Mouse (Mus musculus) kidney, postnatal 25 days (tissue): ENCODE results near the gene Fam216b.
A peak's percentile ranks its signal among the peaks of the same experiment; 100 is the strongest.

Experiments
- DNase-seq, 2 experiments: peaks; one replicate each; pipeline ENCODE4 v3.0.0; 2021; ENCODE audit warnings: mixed read lengths in 2 of 2

Fam216b gene

DNA sequence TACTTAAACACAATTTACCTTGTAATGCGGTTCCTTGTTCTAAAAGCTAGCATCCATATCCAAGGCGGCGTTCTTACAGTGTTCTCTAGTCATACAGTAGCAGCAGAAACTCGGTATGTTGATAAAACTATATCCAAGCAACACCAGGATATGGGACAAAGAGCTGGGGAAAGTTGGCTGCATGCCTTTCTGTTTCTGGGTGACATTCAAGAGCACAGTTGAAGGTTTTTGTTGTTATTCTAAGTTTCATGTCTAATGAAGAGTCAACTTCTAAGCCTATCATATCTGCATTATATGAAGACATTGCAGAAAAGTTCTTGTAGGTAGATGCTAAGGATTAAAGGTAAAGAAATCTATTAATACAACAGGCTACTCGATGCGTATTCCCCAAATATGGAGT, at the start of gene Fam216b:
Fam216b (minus strand) TSS at position 101 of the 400 bp plus-strand sequence.
- no peak for DNase-seq

DNA sequence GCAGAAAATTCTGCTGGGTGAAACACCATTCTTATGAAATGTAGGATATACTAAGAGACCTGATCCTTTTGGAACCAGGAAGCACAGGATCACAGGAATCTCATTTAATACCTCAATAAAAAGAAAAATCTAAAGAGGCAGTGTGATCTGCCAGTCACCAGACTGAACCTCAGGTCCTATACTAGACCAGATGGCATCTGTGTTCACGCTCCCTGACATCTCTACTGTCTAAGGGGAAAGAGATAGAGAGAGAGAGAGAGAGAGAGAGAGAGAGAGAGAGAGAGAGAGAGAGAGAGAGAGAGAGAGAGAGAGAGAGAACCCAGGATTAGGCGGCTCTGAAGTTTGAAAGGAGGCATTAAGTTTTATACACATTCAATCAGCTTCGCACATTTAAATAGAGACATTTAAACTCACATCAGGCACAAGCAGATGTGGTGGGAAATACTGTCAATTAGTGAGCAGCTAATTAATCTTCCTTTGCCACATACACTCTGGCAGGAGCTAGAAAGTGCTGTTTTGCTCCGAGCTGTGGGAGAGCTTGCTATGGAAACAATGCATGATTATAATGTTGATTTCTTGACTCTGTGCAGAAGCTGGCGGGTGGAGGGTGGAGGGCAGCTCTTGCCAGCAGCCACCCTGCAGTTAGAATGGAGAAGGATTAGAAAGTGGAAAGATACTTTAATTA, 43.7 kb upstream of the Fam216b start:
- no peak for DNase-seq

DNA sequence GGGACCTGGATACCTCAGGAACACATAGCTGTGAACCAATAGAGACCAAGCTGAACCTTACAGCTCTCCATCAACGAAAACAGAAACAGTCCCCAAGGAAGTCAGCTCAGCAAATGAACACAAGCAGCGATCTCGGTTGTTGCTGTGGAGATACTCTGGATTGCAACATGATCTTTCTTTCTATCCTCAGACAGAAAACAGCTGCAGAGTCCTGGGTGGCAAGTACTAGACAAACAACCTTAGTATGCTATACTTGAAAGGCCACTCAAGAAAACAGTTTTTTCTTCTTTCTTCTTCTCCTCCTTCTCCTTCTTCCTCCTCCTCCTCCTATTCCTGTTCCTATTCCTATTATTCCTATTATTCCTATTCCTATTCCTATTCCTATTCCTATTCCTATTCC, 37.9 kb upstream of the Fam216b start:
- DNase-seq, result no peak

DNA sequence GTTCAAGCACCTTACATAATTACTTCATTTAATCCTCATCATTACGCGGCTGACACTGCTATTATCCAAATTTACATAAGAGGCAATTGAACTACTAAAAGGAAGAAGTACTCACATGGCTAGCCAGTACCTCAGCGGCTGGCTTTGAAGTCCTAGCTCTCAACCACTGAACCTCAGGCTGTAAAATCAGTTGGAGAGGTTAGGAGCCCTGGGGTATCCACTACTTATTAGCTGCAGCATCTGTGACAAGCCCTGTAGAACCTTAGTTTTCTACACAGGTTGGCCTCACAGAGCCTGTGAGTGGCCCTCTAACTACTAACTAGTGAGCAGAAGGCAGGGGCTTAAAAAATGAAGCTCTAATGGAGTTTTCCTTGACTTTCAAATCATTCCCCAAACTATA, 31.5 kb upstream of the Fam216b start:
- DNase-seq, result no peak

DNA sequence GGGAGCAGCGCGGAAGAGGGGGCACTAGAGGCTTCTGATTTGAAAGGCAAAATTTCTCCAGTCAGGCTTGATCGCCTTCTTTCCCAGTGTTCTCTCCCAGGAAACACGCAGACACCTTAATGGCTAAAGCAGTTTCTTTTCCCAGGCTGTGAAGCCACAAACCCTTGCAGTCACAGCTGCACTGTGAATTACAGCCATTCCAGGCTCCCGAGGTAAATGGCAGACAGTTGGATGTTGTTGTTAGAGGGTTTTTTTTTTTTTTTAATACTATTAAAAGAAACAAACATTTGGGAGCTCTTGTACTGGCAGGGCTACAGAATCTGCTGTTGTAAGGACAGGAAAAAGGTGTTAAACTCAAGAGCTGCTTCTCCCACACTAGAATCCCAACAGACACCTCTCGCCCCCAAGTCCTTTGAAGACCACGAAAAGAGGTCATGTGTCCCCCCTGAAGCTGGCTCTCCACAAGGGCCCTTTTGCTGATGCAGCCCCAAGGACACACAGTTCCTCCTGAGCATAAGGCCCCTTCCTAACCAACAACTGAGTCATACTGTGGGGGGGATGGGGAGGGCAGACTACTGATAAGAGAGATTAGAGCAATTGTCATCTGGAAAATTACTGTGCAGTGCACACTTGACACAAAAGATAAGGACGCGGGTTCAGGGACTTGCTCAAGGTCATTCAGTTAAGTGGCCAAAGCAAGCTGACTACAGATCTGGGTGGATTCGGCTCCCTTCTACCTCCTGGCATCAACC, 30.8 kb upstream of the Fam216b start:
- no peak for DNase-seq

DNA sequence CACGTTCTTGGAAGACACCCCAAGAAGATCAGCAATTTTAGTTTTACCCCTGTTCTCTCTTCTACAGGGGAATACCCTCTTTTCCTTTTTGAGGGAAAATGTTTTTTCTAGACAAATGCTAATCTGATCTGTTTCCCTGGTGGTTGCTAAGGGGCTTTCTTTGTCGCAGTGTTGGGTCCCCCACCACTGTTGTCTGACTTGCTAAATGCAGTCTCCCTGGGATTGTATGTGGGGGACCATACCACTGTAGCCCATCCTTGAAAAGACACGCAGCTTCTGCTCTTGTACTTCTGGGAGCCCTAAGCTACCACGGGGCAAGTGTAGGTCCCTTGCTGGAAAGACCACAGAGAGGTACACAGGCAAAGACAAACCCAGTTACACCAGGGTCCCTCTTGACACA, 28.9 kb upstream of the Fam216b start:
- DNase-seq, result no peak

DNA sequence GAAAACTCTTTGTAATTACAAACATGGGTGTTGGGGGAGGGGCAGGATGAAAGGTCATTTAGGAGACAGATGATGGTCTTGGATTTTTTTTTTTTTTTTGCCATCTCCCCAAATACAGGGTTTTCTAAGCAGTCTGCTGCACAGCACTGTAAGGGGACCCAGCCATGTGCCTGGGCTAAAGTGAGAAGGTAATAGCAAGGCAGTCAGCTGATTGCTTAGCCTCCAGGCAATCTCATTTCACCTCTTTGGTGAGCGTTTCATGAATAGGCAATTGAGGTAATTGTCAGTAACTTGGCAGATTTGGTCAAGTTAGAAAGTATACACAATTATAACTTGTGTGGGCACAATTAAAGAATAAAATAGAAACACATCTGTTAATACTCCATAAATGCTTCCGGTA, 28.5 kb upstream of the Fam216b start:
- peak in 1 of 2 experiments; percentile 7 for DNase-seq

DNA sequence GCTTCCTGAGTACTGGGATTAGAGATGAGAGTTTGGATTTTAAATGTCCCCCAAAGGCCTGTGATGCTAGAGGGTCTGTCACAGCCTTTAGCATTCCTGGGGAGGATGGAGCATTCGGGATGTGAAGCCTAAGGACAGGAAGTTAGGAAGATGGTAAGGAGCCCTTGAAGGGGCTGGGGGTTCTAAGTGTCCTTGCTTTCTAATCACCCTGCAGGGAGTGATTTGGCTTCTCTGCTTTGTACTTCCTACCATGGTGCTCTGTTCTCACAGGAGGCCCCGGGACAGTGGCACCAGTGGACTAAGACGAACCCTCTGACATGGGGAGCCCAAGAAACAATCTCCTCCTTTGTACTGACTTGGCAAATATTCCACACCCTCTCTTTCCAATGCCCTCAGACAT, 23.7 kb upstream of the Fam216b start:
- no peak for DNase-seq

DNA sequence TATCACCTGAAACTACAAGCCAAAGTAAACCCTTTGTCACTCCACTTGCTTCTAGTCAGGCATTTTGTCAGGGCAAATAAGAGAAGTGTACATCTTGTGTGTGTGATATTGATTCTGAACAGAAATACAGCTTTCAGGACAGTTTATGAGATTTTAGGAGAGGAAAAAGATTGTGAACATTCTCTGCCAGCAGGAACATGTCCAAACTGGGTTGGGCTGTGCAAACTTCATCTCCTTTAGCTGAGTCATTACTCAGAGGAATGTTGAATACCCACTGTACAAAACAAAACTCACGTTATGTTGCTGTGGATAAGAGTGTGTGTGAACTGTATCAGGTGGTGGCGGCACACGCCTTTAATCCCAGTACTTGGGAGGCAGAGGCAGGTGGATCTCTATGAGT, 22.1 kb upstream of the Fam216b start:
- DNase-seq, result no peak

DNA sequence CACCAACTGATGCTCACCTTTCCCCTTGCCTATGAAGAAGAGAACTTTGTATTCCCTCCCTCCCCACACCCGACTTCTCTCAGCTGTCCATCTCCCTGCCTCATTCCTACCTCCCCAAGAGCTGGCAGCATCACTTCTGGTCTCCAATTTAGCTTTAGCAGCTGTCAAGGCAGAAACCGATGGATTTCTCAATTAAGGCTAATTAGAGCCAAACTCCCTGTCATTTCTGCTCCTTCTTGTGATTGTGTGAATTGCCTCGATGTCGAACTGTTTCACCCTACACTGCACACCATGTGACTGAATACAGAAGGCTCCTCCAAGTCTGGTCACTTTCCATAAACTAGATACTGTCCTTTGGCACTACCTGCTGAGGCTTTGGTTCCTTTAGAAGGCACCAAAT, 20.6 kb upstream of the Fam216b start:
- no peak for DNase-seq

DNA sequence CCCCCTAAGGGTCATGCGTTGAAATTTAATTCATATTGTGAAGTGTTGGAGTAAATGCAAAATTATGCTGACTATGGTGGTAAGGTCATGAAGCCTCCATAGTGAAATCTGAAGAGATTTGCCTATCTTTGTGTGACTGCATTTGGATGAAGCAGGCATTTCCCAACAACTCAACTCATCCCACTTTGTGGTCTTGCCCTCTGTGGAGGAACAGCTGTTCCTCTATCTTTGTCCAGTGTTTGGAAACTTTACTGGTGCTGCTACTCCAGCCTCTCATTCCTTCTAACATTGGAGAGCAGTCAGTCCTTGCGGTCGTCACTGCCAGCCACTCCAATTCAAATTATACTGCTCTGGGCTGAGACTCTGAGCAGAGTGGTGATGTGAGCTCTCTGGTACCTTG, 19.6 kb upstream of the Fam216b start:
- no peak for DNase-seq

DNA sequence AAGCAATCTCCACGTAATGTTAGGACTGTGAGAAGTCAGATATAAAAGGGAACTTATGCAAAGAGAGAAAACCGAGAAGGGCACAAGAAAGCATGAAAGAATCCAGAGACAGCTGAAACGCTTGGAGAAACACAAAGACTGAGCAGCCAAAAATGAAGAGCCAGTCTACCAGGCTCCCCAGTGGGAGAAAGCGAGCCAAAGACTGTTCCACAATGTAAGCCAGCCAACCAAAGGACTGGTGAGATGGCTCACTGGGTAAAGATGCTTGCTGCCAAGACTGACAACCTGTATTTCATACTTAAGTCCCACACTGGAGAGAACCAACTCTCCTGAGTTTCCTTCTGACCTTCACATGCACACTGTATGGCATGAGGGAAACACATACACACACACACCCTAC, 784 bp upstream of the Fam216b start:
- DNase-seq, result no peak

DNA sequence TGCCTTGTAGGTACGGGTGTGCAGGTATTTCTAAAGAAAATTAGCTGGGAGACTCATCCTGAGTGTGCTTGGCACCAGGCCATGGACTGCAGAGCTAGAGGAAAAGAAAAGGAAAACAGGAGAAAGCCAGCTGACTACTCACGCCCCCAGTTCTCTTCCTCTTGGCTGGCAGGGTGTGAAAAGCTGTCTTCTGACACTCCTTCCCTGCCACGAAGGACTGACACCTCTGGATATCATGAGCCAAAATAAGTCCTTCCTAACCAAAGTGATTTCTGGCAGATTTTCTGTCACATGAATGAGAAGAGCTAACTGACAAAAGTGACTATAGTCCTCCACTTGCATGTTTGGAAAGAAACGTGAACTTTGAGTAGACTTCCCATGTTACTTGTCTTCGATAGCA, 5.3 kb downstream of the Fam216b start:
- no peak for DNase-seq

DNA sequence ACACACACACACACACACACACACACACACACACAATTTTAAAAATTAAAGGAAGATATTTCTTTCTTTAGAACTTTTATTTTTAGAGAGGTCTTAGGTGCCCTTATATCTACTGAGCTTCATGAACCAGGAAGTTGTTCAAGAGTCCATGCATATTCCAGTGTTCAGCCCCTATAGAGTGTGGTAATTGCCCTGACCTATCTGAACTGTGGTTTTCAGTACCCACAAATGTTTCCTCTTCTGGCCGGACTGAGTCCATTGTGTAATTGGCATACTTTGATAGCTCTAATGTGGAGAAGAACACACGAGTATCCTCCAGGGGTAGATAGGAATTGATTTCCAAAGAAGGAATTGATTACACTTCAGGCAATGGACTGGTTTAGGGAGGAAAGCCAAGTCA, 11.3 kb downstream of the Fam216b start:
- DNase-seq, result no peak

DNA sequence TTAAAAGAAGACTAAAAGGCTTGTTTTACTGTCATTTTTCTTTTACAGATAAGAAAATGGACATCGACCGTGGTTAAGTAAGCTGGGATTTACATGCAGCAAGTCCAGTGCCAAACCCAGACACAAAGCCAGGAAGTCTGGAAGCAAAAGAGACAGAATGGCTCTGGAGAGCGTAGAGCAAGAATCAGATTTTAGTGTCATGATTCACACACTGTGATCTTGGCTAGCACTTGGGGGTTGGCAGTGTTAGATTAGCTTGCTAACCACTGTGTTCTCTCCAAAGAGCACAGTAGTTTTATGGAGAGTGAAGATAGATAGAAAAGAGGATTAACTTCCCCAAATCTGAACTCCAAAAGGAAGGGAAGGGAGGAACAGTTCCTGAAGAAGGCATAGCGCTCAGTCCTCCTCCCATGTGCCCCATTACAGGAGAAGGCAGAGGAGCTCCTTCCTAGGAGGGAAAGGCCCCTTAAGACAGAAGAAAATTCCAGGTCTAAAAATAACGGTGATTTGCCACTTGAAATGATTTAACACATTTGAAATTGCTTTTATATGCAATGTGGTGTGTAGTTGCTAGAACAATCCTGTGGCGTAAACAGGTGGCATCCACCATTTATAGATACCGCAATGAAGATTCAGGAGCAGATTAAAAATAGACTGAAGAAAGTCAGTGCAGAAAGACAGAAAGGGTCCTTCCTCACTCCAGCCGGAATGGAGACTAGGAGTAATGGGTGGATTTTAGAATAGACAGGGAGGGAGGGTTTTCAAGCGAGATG, 22.7 kb downstream of the Fam216b start:
- no peak for DNase-seq

DNA sequence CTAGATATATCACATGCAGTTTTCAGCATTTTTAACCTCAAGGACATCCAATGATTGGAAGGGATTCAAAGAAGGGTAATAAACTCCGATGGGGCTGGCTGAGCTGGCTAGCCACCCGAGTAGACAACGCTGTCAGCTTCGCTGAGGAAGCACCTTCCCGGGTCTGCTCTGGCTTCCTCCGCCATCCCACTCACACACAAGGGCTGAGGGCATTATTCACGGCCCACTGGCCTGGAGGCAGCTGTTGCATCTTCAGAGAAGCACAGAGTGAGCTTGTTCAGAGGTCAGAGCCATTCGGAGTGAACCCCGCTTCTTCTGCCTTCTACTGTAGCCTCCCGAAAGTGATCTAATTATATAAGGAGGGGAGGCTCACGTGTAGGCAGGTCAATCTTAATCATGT, 26.3 kb downstream of the Fam216b start:
- DNase-seq, result peak; percentile 2 to 40

DNA sequence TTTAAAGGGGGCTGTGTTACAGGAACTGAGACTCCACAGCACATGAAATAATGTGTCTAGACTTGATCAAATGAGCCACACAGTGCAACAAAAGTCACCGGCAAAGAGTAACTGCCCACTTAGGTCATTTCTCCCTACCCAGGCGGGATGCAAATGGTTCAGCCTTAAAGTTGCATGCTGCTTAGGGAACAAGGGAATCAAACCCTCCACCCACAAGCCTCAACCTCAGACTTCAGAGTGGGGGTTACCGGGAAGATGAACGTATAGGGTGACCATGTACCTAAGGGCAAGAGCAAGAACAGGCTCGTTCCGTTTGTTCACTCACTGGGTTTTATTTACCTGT, 28.2 kb downstream of the Fam216b start:
- DNase-seq, result no peak

DNA sequence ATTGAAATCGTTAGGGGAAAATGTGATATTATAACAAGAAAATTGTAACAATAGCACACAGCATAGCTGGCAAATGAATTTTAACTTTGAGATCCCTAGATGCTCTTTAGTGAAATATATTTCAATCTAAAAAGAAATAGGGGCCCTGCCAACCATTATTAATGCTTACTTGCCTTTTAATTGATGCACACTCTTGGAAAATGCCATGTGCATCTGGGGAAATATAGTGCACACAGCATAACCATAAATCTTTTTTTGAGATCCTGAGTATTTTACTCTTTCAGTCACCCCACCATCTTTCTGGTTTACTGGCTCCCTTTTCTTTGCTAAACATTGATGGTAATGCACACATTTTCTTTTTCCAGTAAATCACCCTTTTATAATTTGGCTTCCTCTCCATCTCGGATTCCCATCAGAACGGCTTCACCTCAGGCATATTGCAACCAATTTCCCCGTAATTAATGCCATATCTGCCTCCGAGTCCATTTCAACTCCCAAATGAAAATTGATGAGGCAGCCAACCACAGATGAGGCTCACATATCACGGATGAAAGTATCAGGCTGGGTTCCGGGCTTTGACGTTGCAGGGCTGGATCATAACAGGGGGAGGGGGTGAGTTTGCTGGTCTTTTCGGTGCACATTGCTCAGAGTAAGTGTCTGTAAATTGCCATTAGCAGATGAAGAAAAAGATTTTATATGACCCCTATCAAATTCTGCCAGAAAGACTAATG, 28.8 kb downstream of the Fam216b start:
- DNase-seq, result no peak

DNA sequence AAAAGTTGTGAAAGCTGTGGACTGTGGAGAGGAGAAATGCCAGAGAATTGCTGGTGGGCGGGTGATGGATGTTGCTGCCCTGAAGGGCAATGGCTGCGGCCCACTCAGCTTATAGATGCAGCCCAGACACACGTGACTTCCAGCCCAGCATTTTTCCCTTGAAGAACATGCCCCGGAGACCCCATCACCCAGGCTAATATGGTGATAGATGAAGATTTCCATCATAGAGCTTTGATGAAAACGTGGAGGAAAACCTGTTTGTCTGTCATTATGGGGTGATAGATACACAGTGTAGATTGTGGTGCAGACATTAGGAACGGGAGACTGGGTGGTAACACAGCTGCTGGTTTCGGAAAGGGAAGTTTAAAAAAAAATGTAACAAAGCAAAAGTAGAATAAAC, 31.4 kb downstream of the Fam216b start:
- DNase-seq, result no peak

DNA sequence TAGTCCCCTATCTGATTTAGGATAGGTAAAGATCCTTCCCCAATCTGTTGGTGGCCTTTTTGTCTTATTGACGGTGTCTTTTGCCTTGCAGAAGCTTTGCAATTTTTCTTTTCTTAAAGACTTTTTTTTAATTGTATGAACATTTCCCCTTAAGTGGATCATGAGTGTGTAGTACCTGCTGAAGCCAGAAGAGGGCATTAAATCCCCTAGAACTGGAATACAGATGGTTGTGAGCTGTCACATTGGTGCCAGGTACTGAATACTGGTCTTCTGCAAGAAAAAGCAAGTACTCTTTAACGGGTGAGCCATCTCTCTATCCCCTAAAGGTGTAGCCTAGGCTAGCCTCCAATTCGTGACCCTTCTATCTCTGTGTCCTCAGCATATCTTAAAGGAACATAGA, 32.4 kb downstream of the Fam216b start:
- DNase-seq, result no peak

DNA sequence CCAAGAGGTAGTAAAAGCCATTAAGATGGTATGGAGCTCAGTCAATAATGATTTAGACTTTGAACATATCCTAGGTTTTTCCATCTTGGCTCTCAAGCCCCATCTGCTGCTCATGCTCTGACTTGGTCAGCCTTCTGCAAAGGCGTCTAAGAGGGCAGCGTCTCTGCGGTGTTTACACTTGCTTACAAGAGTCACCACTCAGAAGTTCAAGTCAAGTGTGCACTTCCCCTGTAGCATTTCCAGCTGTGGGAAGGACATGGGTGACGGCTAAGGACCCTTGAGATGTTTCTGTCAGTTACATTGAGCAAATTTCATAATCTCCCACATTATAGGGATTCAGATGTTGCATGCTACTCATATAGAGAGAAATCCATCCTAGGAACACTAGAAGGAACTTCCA, 40.1 kb downstream of the Fam216b start:
- no peak for DNase-seq

DNA sequence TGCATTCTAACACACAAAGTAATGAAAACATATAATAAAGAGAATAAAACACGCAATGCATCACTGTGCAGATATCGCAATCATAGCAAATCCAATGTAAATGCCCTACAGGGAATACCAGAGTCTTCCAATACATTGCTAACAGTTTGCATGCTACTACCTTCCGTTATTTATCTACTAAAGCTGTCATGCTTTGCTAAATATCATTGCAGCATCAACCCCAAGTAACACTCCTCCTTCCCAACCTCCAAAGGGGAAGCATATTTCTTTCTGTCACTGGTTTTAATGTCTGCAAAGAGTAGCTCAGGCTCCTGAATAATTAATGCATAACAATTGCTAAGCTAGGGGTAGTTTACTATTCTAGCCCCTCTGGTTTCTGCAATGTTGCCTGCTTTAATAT, 40.5 kb downstream of the Fam216b start:
- no peak for DNase-seq

DNA sequence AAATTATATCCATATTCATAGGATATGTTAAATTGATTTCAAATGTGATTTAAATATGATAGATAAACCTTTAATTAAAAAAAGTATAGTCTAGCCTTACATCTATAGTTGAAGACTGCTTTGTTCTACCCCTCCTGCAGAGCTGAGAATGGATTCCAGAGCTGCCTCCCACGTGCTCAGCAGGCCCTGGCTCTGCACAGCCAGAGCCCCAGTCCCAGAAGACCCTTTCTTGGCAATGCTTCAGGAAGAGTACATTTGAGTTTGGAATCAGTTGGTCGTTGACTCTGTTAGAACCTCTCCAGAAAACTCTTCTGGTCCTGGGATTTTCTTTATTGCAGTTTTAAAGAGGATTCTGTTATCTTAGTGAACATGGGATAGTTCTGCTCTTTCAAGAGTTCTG, 45.7 kb downstream of the Fam216b start:
- DNase-seq, result no peak
